Mouse (Mus musculus) intestine, embryonic 14.5 days (tissue): ENCODE data around the gene Scarf1. TPM values are rescaled to one million over a fixed set of nuclear protein-coding genes. Genes with fewer than 3 reads are reported as not detected.
"Not testable (repeated sequence)": the region's sequence is repeated elsewhere in the genome, so short reads cannot be mapped to it uniquely, and the experiment has no call there.

Experiments used
- ATAC-seq: fragments of 200-750 bp; cut with Nextera tagmentation; replicated peaks from 2 replicates; pipeline ENCODE4 v1.8.0; 2017; ENCODE audit warnings: low read depth, moderate number of reproducible peaks, moderate TSS enrichment, moderate library complexity; ENCODE audit not compliant: low FRiP score, low TSS enrichment
- DNase-seq: peaks from one replicate; pipeline ENCODE4 v3.0.0-alpha.2; 2018; ENCODE audit warnings: low spot score
- H3K27ac ChIP-seq: fragments of 300-500 bp; sonication (generic); 2 replicates; pipeline ENCODE4 v1.5.1; 2014; ENCODE audit warnings: low read depth, mild to moderate bottlenecking, control low read depth
- H3K27me3 ChIP-seq: fragments of 300-500 bp; sonication (generic); replicated peaks from 2 replicates; pipeline ENCODE4 v1.6.1; 2014; ENCODE audit warnings: low read length, control low read depth; ENCODE audit not compliant: control insufficient read depth, insufficient read depth
- H3K36me3 ChIP-seq: fragments of 300-500 bp; sonication (generic); 2 replicates; pipeline ENCODE4 v1.6.1; 2014; ENCODE audit warnings: low read length, control low read depth; ENCODE audit not compliant: control insufficient read depth, insufficient read depth
- H3K4me1 ChIP-seq: fragments of 300-500 bp; sonication (generic); replicated peaks from 2 replicates; pipeline ENCODE4 v1.6.1; 2014; ENCODE audit warnings: low read length, control low read depth, mixed read lengths; ENCODE audit not compliant: control insufficient read depth, insufficient read depth
- H3K4me2 ChIP-seq: fragments of 300-500 bp; sonication (generic); 2 replicates; pipeline ENCODE4 v1.6.1; 2014; ENCODE audit warnings: low read length
- H3K4me3 ChIP-seq: fragments of 300-500 bp; sonication (generic); 2 replicates; pipeline ENCODE4 v1.5.1; 2014; ENCODE audit warnings: low read depth, low read length, control low read depth, mixed read lengths
- H3K9ac ChIP-seq: fragments of 300-500 bp; sonication (generic); 2 replicates; pipeline ENCODE4 v1.6.1; 2014; ENCODE audit warnings: mild to moderate bottlenecking, low read length
- H3K9me3 ChIP-seq: fragments of 300-500 bp; sonication (generic); 2 replicates; pipeline ENCODE4 v1.6.1; 2016; ENCODE audit warnings: low read length, control low read depth; ENCODE audit not compliant: control insufficient read depth
- WGBS: fragments of 180-500 bp; shearing (Covaris S2); extraction: QIAGEN DNeasy Blood & Tissue Kit; methylation state at CpG from one replicate; pipeline ENCODE4 v1.1.7; 2014; 5-methylcytosine and 5-hydroxymethylcytosine counted together
- polyA plus RNA-seq: library from polyadenylated mRNA; unstranded; fragments of >200 nt; fragmentation: Nextera tagmentation; extraction: Ambion mirVana; gene quantifications from 2 replicates; pipeline ENCODE4 v1.2.1, GENCODE M21; 2014

Gene Scarf1
- polyA plus RNA-seq, 1 experiment from 2014 or later = 6.0 TPM

- H3K9me3 ChIP-seq = no peaks in the 10 kb centered on the region
- H3K4me1 ChIP-seq = peaks cover 18% of the 10 kb centered on the region
- no peak for DNase-seq
- no peak overlapping the region for H3K27ac ChIP-seq
- no peak overlapping the region for H3K4me3 ChIP-seq
- no peak overlapping the region for H3K4me2 ChIP-seq
- H3K9ac ChIP-seq = no peak overlapping the region
- H3K36me3 ChIP-seq = no peaks in the 10 kb centered on the region
- ATAC-seq = no peak
- H3K27me3 ChIP-seq = no peaks in the 10 kb centered on the region
- WGBS = 88% methylated on average over 5 of the region's 5 CpGs
Measured at GRCm38 (mm10) chr11:75551321-75551720, 38.0 kb downstream of the Scarf1 start.

DNA sequence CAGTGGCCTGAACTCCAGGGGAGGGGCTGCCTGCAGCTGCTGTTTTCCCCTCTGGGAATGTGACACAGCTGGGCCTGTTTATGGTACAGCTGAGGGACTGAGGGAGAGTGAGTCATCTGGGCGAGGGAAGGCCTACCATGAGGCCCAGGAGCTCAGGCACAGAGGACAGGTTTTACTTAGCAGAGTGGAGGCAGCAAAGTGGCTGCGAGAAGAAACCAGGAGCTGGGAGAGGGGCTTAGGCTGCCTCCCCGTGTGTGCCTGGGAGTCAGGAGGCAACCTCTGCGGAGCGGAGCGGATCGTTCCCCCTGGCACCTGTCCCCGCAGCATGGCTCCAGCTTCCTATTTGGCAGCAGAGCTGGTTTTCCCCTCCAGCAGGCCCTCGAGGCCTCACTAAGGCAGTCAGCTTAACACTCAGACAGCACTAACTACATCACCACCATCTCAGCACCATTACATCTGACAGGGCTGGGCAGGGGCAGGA, 38.7 kb downstream of the Scarf1 start:
- WGBS = 59% methylated on average over 9 of the region's 9 CpGs
- no peaks in the 10 kb centered on the region for H3K36me3 ChIP-seq
- H3K4me3 ChIP-seq = no peak overlapping the region
- H3K27me3 ChIP-seq = no peaks in the 10 kb centered on the region
- H3K9me3 ChIP-seq = no peaks in the 10 kb centered on the region
- peak overlapping the region; percentile 55; the same call in 1 of the 2 replicates for H3K27ac ChIP-seq
- H3K9ac ChIP-seq = no peak overlapping the region
- peaks cover 18% of the 10 kb centered on the region for H3K4me1 ChIP-seq
- H3K4me2 ChIP-seq = no peak overlapping the region
- DNase-seq (no peak), ATAC-seq (0 out of 2 replicates have a peak, but pooled peaks have one; percentile 45)

DNA sequence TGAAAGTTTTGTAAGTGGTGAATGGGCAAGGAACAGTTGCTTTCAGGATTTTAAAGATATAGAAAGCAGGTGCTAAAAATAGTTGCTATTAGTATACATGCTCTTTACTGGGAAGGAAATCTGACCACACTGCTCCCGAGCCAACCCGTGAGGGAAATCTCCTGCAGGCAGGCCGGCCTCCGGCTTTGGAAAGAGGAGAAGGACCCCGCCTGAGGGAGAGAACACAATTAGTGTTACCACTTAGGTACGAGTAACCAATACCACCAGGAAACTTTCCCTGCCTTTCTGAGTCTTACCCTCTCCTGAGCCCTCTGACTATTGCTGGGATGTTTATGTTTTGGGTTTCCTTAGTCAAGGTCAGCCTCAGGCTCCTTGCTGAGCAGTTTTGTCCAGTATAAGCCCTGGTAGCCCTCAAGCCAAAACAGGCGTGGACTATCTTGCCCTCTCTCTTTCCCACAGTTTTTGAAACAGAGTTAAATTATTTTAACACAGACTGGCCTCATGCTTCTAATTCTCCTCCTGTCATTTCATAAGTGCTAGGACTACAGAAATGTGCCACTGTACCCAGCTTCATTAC, 39.7 kb downstream of the Scarf1 start:
- WGBS = 53% methylated on average over 7 of the region's 7 CpGs
- ATAC-seq (no peak), DNase-seq (no peak)
- Histone ChIP-seq H3K4me2 (no peak overlapping the region), H3K9me3 (no peaks in the 10 kb centered on the region), H3K27ac (no peak overlapping the region), H3K4me1 (peaks cover 18% of the 10 kb centered on the region), H3K36me3 (no peaks in the 10 kb centered on the region), H3K4me3 (no peak overlapping the region), H3K27me3 (no peaks in the 10 kb centered on the region), H3K9ac (no peak overlapping the region)

DNA sequence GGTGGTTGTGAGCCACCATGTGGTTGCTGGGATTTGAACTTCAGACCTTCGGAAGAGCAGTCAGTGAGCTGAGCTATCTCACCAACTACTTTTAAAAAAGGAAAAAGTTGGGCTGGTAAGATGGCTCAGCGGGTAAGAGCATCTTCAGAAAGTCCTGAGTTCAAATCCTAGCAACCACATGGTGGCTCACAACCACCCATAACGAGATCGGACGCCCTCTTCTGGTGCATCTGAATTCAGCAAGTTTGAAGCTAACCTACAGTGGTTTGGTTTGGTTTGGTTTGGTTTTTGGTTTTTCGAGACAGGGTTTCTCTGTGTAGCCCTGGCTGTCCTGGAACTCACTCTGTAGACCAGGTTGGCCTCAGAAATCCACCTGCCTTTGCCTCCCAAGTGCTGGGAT, 42.7 kb downstream of the Scarf1 start:
- not testable (repeated sequence) for ATAC-seq, DNase-seq, H3K9ac ChIP-seq, H3K4me2 ChIP-seq, H3K27ac ChIP-seq, H3K27me3 ChIP-seq, H3K36me3 ChIP-seq, H3K9me3 ChIP-seq, H3K4me3 ChIP-seq
- peaks cover 13% of the 10 kb centered on the region for H3K4me1 ChIP-seq
- WGBS = 88% methylated on average over 6 of the region's 6 CpGs

DNA sequence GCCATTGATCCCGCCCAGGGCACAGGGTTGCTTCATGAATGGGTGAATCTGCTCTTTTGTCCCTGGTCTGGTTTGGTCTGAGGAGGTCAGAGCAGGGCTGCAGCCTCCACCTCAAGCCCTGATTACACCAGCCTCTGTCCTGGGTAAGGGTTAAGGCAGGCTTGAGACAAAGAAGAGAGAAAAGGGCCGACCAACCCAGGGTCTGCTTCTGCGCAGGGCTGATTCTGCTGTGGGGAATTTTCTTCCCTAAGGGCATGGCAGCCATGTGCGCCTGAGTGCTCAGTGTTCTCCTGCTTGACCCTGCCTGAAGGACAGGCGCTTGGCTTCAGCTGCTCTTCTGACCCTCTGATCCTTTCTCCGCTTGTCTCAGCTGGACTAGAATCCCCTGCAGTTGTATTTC, 43.8 kb downstream of the Scarf1 start:
- H3K27ac ChIP-seq = no peak overlapping the region
- no peak for ATAC-seq
- no peak overlapping the region for H3K4me2 ChIP-seq
- no peak overlapping the region for H3K9ac ChIP-seq
- H3K27me3 ChIP-seq = no peaks in the 10 kb centered on the region
- no peaks in the 10 kb centered on the region for H3K36me3 ChIP-seq
- peaks cover 10% of the 10 kb centered on the region for H3K4me1 ChIP-seq
- 79% methylated on average over 6 of the region's 6 CpGs for WGBS
- DNase-seq = no peak
- H3K4me3 ChIP-seq = no peak overlapping the region
- no peaks in the 10 kb centered on the region for H3K9me3 ChIP-seq

- Histone ChIP-seq H3K4me2 (no peak overlapping the region), H3K4me1 (peaks cover 1% of the 10 kb centered on the region), H3K9me3 (no peaks in the 10 kb centered on the region), H3K9ac (no peak overlapping the region), H3K27ac (no peak overlapping the region), H3K27me3 (no peaks in the 10 kb centered on the region), H3K4me3 (no peak overlapping the region), H3K36me3 (no peaks in the 10 kb centered on the region)
- ATAC-seq (no peak), DNase-seq (no peak)
- 81% methylated on average over 1 of the region's 1 CpGs for WGBS
Measured at GRCm38 (mm10) chr11:75558101-75558500, 44.8 kb downstream of the Scarf1 start.

DNA sequence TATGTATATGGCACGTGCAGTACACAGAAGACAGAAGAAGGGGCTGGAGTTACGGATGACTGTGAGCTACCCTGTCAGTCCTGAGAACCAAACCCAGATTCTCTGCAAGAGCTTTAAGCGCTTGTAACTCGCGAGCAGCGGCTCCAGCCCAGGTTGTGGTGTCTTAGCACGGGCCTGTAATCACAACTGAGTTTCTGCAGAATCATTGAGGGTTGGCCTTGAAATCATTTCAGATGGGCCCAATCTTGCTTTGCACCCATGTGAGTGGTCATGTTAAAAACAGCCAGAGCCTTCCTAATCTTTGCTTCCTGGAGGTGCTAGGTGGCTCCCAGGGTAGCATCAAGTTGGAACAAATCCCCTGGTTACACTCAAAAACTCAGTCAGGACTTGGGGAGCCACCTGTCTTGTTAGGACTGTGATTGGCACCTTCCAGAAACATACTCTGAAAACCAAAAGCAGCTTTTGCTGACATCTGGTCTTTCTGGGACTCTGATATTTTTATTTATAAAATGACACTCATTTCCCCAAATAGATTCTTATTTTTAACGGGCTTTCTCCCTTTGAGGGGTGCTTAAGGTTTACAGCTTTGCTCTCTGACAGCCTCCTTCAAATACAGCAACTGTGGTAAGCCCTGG, 46.6 kb downstream of the Scarf1 start:
- Histone ChIP-seq H3K4me3 (no peak overlapping the region), H3K9me3 (no peaks in the 10 kb centered on the region), H3K4me2 (no peak overlapping the region), H3K27me3 (no peaks in the 10 kb centered on the region), H3K4me1 (no peaks in the 10 kb centered on the region), H3K9ac (no peak overlapping the region), H3K27ac (0 out of 2 replicates have a peak overlapping the region, but pooled peaks have one; percentile 34), H3K36me3 (no peaks in the 10 kb centered on the region)
- no peak for ATAC-seq
- no peak for DNase-seq
- 83% methylated on average over 8 of the region's 8 CpGs for WGBS

GRCm38 (mm10) chr11:75560530-75561409, 47.4 kb downstream of the Scarf1 start:
- peak; percentile 75; the same call in 1 of the 2 replicates for ATAC-seq
- H3K4me1 ChIP-seq = no peaks in the 10 kb centered on the region
- 66% methylated on average over 14 of the region's 14 CpGs for WGBS

More at GRCm38 (mm10) chr11:75560530-75561409, 47.4 kb downstream of the Scarf1 start:
- Histone ChIP-seq H3K4me3 (no peak overlapping the region), H3K4me2 (no peak overlapping the region), H3K36me3 (no peaks in the 10 kb centered on the region), H3K27ac (0 out of 2 replicates have a peak overlapping the region, but pooled peaks have one; percentile 34), H3K27me3 (no peaks in the 10 kb centered on the region), H3K9me3 (no peaks in the 10 kb centered on the region), H3K9ac (no peak overlapping the region)
- DNase-seq = no peak
